Mouse (Mus musculus): ENCODE data around the gene 1700084M14Rik. TPM values are rescaled to one million over a fixed set of nuclear protein-coding genes. Genes with fewer than 3 reads are reported as not detected.
"Not testable (repeated sequence)": the region's sequence is repeated elsewhere in the genome, so short reads cannot be mapped to it uniquely, and the experiment has no call there.

The 1700084M14Rik gene
- not detected in 2 replicates for polyA plus RNA-seq (2015; fragmentation: Nextera tagmentation; extraction: Ambion mirVana)

GRCm38 (mm10) chrX:91575811-91576210, at the start of gene 1700084M14Rik:
TSS of gene 1700084M14Rik (minus strand) at chrX:91575911.
- not testable (repeated sequence) for H3K4me1 ChIP-seq (ENCODE audit: control insufficient read depth, insufficient read depth, low read length); H3K9me3 ChIP-seq (ENCODE audit: control insufficient read depth, low read length); H3K9ac ChIP-seq (ENCODE audit: low read depth, low read length); H3K27me3 ChIP-seq (replicated peaks; ENCODE audit: control insufficient read depth, insufficient read depth, low read length); ATAC-seq; H3K36me3 ChIP-seq (ENCODE audit: control insufficient read depth, insufficient read depth, low read length); H3K4me2 ChIP-seq (ENCODE audit: low read depth, low read length); H3K4me3 ChIP-seq (ENCODE audit: low read length); H3K27ac ChIP-seq (ENCODE audit: low read length)
- 80% methylated on average over 3 of the region's 3 CpGs for WGBS

Other genes with a start within 250 kb of the 1700084M14Rik start
- gene Mageb2, start 244.2 kb downstream of the 1700084M14Rik start, polyA plus RNA-seq (2015; fragmentation: Nextera tagmentation; extraction: Ambion mirVana), result not detected in 2 replicates
- gene Gm5072, start 183.4 kb downstream of the 1700084M14Rik start, polyA plus RNA-seq (2015; fragmentation: Nextera tagmentation; extraction: Ambion mirVana), result not detected in 2 replicates
- not detected in 2 replicates for gene Gm8914, start 95.8 kb downstream of the 1700084M14Rik start, polyA plus RNA-seq (2015; fragmentation: Nextera tagmentation; extraction: Ambion mirVana)
- not detected in 2 replicates for gene Gm14781, start 56.3 kb upstream of the 1700084M14Rik start, polyA plus RNA-seq (2015; fragmentation: Nextera tagmentation; extraction: Ambion mirVana)
- gene Mageb5, start 207.1 kb upstream of the 1700084M14Rik start, polyA plus RNA-seq (2015; fragmentation: Nextera tagmentation; extraction: Ambion mirVana), result not detected in 2 replicates